Mouse (Mus musculus): ENCODE data around the gene Camkmt. TPM values are rescaled to one million over a fixed set of nuclear protein-coding genes. Genes with fewer than 3 reads are reported as not detected.

Gene Camkmt
- polyA plus RNA-seq, 1 experiment, result 4.8 TPM

DNA sequence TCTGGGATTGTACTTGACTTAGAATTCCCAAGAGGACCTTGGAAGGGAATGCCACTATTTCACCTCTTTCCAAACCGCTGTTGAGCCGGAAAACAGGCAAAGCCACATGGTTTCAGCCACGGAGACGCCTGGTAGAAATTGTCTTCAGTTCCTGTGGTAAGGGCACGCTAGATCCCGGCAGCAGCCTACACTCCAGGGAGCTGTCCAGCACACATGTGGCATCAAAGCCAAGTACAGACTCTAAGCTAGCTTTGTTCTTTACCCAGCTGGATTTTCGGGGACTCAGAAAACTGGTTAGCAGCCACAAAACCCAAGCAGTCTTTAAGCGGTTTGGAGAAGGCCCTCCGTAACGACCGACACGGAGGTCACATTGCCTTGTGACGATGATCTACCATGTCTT, 281.7 kb downstream of the Camkmt start:
- Histone ChIP-seq H3K4me1 (ENCODE audit: control insufficient read depth, insufficient read depth, low read length) (0 out of 2 replicates have a peak, but pooled peaks cover 3% of the 10 kb centered on the region), H3K4me3 (ENCODE audit: insufficient read depth, low read length) (no peak overlapping the region), H3K27ac (ENCODE audit: insufficient read depth, low read length) (no peak overlapping the region)
- TF ChIP-seq CTCF (IDR thresholded peaks at IDR 0.05; ENCODE audit: borderline replicate concordance, insufficient read depth, low read length), result no peak
- no peak for TF ChIP-seq POLR2A (IDR thresholded peaks at IDR 0.05; ENCODE audit: low read depth, low read length)

DNA sequence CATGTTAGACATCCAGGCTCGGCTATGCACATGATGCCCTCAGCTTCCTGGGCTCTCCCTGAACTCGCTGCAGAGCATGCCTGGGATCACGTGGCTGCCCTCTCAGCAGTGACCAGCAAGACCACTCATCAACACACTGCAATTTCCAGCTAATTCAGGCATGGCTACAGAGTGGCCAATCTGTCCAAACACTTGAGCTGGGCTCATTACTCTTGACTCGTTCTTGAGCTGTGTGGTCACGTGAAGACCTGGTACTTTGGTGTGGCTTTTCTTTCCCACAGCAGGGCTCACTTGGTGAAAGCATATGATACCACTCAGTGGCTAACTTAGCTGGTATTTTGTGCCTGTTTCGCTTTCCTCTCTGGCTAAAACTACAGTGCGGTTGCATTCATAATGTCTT, 282.2 kb downstream of the Camkmt start:
- Histone ChIP-seq H3K4me3 (ENCODE audit: insufficient read depth, low read length) (no peak overlapping the region), H3K4me1 (ENCODE audit: control insufficient read depth, insufficient read depth, low read length) (0 out of 2 replicates have a peak, but pooled peaks cover 3% of the 10 kb centered on the region), H3K27ac (ENCODE audit: insufficient read depth, low read length) (no peak overlapping the region)
- no peak for TF ChIP-seq POLR2A (IDR thresholded peaks at IDR 0.05; ENCODE audit: low read depth, low read length)
- no peak for TF ChIP-seq CTCF (IDR thresholded peaks at IDR 0.05; ENCODE audit: borderline replicate concordance, insufficient read depth, low read length)

DNA sequence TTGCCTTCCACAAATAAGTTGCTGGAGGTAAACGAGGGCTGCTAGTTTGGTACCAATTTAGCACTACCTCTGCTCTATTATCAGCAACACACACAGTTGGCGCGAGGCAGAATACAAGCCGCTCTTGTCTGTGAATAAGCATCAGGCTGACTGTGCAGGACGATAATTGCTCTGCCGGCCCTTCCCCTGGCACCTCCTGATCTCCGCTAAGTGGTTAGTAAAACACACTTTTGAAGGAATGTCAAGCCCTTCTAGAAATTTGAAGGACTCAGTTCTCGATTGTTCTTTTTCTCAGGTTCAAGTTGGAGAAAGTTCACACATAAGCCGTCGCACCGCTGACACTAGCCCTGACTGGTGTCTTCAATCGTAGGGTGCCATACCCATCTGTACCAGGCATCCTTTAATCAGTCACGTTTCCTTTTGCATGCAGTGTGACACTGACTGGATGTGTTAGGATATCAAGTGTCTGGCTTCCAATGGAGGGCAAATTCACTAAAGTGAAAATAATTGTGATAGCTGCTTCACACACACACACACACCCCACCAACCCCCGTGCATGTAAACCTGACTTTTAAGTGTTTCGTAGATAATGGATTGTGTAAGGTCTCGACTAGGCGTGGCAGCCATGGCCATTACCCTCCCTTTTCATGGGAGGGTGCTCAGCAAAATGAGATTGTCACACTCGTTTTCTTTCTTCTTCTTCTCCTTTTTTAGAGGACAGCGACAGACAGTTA, 283.9 kb downstream of the Camkmt start:
- TF ChIP-seq POLR2A (IDR thresholded peaks at IDR 0.05; ENCODE audit: low read depth, low read length) (no peak), CTCF (IDR thresholded peaks at IDR 0.05; ENCODE audit: borderline replicate concordance, insufficient read depth, low read length) (no peak)
- H3K4me3 ChIP-seq (ENCODE audit: insufficient read depth, low read length), result no peak overlapping the region
- no peak overlapping the region for H3K27ac ChIP-seq (ENCODE audit: insufficient read depth, low read length)
- H3K4me1 ChIP-seq (ENCODE audit: control insufficient read depth, insufficient read depth, low read length), result 0 out of 2 replicates have a peak, but pooled peaks cover 3% of the 10 kb centered on the region

DNA sequence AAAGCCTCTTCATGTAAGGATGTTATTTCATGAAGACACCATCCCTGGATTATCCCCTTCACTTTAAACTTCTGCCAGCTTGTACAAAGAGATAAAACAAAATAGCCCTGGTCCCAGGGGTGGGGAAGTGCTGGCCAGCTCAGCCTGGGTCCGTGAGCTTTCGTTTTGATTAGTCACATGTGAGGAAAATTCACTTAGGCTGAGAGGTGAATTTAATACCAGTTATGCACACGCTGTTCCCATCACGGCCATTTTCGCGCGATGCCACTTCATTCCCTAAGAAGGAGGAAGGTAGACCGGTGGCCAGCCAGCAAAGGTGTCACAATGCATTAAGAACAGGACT, 284.5 kb downstream of the Camkmt start:
- H3K4me3 ChIP-seq (ENCODE audit: insufficient read depth, low read length), result no peak overlapping the region
- TF ChIP-seq CTCF (IDR thresholded peaks at IDR 0.05; ENCODE audit: borderline replicate concordance, insufficient read depth, low read length), result no peak
- TF ChIP-seq POLR2A (IDR thresholded peaks at IDR 0.05; ENCODE audit: low read depth, low read length), result no peak
- no peak overlapping the region for H3K27ac ChIP-seq (ENCODE audit: insufficient read depth, low read length)
- H3K4me1 ChIP-seq (ENCODE audit: control insufficient read depth, insufficient read depth, low read length), result 0 out of 2 replicates have a peak, but pooled peaks cover 3% of the 10 kb centered on the region

DNA sequence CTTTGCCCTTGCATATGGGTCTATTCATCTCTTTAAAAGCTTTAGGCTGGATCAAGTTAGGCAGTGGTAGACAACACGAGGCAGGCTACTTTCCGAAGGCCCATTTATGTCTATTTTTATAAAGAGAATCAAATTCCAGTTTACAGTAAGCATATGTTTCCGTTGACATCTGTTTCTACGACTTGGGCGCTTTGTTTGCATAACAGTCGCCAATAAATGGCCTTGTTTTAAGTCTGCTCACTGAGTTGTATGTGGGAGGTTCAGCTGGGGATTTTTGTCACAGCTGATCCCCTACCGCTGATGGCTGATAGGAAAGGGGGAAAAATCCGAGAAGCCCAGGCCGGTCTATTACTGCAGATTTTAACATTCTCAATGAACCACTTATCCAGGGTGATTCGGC, 285.2 kb downstream of the Camkmt start:
- Histone ChIP-seq H3K4me3 (ENCODE audit: insufficient read depth, low read length) (no peak overlapping the region), H3K4me1 (ENCODE audit: control insufficient read depth, insufficient read depth, low read length) (0 out of 2 replicates have a peak, but pooled peaks cover 3% of the 10 kb centered on the region), H3K27ac (ENCODE audit: insufficient read depth, low read length) (no peak overlapping the region)
- TF ChIP-seq CTCF (IDR thresholded peaks at IDR 0.05; ENCODE audit: borderline replicate concordance, insufficient read depth, low read length) (no peak), POLR2A (IDR thresholded peaks at IDR 0.05; ENCODE audit: low read depth, low read length) (no peak)

DNA sequence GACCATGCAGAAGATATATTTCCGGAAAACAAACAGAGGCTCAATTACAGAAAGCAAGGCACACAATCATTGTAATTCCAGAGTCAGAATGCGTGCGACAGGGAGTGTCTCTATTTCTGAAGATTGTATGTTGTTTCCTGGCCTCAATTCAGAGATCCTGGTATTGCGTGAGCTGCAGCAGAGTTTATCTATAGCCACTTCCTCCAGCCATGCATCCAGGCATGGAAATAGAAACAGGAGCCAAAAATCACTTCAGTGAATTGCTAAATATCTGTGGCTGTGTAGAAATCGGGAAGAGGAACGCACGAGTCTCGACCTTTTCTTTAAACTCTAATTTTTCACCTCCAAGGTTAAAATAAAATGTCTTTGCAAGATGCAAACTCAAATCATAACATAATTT, 287.1 kb downstream of the Camkmt start:
- H3K27ac ChIP-seq (ENCODE audit: insufficient read depth, low read length), result no peak overlapping the region
- H3K4me3 ChIP-seq (ENCODE audit: insufficient read depth, low read length), result no peak overlapping the region
- TF ChIP-seq POLR2A (IDR thresholded peaks at IDR 0.05; ENCODE audit: low read depth, low read length) (no peak), CTCF (IDR thresholded peaks at IDR 0.05; ENCODE audit: borderline replicate concordance, insufficient read depth, low read length) (no peak)
- H3K4me1 ChIP-seq (ENCODE audit: control insufficient read depth, insufficient read depth, low read length), result 0 out of 2 replicates have a peak, but pooled peaks cover 3% of the 10 kb centered on the region

DNA sequence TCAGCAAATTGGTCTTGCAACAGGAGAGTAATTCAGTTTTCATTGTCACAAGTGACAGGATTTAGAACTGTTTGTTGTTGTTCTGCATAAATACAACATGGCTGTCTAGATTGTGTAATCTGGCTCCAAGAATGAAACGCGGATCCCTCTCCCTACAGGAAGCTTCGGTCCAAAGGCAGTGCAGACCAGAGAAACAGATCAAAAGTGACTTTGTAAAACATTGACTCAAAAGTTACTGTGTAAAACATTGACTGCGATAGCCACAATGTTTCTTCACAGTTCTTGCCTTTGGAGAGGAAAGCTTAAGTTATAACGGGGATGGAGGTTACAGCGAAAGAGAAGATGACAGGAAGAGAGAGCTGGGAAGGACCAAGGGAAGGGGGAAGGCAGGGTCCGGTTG, 288.7 kb downstream of the Camkmt start:
- Histone ChIP-seq H3K4me3 (ENCODE audit: insufficient read depth, low read length) (no peak overlapping the region), H3K27ac (ENCODE audit: insufficient read depth, low read length) (no peak overlapping the region), H3K4me1 (ENCODE audit: control insufficient read depth, insufficient read depth, low read length) (0 out of 2 replicates have a peak, but pooled peaks cover 3% of the 10 kb centered on the region)
- TF ChIP-seq CTCF (IDR thresholded peaks at IDR 0.05; ENCODE audit: borderline replicate concordance, insufficient read depth, low read length) (no peak), POLR2A (IDR thresholded peaks at IDR 0.05; ENCODE audit: low read depth, low read length) (no peak)

DNA sequence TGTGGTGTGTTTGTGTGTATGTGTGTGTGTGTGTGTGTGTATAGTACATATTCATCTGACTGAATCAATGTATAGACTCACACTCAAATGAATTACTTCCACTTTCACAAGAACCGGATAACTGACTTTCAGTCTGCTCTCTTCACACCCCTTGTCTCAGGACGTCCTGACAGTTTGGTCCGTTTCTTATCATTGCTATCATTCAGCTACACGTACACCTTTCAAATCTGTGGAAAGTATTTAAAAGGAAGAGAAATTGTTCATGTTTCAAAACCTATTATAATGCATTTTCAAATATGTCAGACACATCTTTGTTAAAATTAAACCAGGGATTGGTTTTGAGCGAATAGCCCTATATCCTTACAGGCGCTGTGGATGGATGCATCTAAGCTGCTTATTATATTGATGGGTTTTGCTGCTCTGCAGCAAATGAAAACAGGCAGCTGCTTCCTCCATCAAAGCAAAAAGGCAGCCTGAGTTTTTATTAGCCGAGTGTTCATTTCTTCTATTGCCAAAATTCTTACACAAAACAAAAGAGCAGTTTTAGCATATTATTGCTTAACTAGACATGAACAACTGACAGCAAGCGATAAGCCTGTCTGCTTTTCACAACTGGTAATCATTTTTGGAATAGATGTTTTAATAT, 291.3 kb downstream of the Camkmt start:
- TF ChIP-seq CTCF (IDR thresholded peaks at IDR 0.05; ENCODE audit: borderline replicate concordance, insufficient read depth, low read length) (no peak), POLR2A (IDR thresholded peaks at IDR 0.05; ENCODE audit: low read depth, low read length) (no peak)
- Histone ChIP-seq H3K4me1 (ENCODE audit: control insufficient read depth, insufficient read depth, low read length) (no peaks in the 10 kb centered on the region), H3K27ac (ENCODE audit: insufficient read depth, low read length) (no peak overlapping the region), H3K4me3 (ENCODE audit: insufficient read depth, low read length) (no peak overlapping the region)

DNA sequence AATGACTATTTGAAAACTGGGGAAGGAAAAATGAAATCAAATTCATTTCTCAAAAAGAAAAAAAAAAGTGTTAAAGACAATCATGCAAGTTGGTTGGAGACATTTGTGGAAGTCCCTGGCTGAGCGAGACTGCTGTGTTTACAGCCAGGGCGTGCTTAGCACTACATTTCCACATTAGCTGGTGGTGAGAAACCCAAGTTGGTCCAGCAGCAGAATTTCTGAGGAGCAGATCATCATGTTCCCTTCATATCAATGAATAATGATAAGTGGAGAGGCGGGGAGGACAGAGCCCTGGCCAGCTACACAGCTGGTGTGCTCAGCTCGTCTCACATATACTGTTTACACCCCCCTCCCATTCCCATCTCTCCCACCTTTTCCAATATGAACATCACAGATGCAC, 292.0 kb downstream of the Camkmt start:
- Histone ChIP-seq H3K4me3 (ENCODE audit: insufficient read depth, low read length) (no peak overlapping the region), H3K27ac (ENCODE audit: insufficient read depth, low read length) (no peak overlapping the region), H3K4me1 (ENCODE audit: control insufficient read depth, insufficient read depth, low read length) (no peaks in the 10 kb centered on the region)
- TF ChIP-seq POLR2A (IDR thresholded peaks at IDR 0.05; ENCODE audit: low read depth, low read length) (no peak), CTCF (IDR thresholded peaks at IDR 0.05; ENCODE audit: borderline replicate concordance, insufficient read depth, low read length) (no peak)

DNA sequence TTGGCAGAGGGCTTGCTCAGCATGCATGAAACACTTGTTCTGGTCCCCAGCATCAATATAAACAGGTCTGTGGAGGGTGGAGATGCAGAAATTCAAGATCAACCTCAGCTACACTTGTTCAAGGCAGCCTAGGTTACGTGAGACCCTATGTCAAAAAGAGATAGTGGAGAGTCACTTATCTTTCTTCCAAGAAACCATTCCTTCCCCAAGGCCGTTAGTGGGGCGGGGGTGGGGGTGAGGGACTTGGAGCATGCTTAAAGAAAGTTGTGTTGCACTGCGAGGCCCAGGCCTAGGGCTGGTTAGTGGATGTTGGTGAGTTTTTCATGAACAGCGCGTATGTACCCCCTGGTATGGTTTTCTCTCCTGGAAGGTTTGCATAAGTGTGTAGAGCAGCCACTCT, 292.6 kb downstream of the Camkmt start:
- TF ChIP-seq CTCF (IDR thresholded peaks at IDR 0.05; ENCODE audit: borderline replicate concordance, insufficient read depth, low read length), result no peak
- no peak for TF ChIP-seq POLR2A (IDR thresholded peaks at IDR 0.05; ENCODE audit: low read depth, low read length)
- H3K4me3 ChIP-seq (ENCODE audit: insufficient read depth, low read length), result no peak overlapping the region
- no peaks in the 10 kb centered on the region for H3K4me1 ChIP-seq (ENCODE audit: control insufficient read depth, insufficient read depth, low read length)
- H3K27ac ChIP-seq (ENCODE audit: insufficient read depth, low read length), result no peak overlapping the region

Measured in embryonic fibroblast, embryonic 13.5 days (primary cell).